In genomic region chr16:10486993-10487392, GRCm38 (mm10) we compare ENCODE assay signal across 1 mouse cellular context.
A peak's percentile ranks its signal among the peaks of the same experiment; 100 is the strongest.
TF ChIP-seq lines count a peak whose summit lies in the region.

No protein-coding gene starts in this region.

TF ChIP-seq in CH12.LX, 34 proteins besides CTCF, POLR2A, EP300 and RAD21 (continued from another document):
- TF ChIP-seq ZMIZ1 (IDR thresholded peaks at IDR 0.05; ENCODE audit: low read depth, low read length): no peak
- no peak for TF ChIP-seq NRF1 (IDR thresholded peaks at IDR 0.05; ENCODE audit: low read depth, low read length)
- TF ChIP-seq USF2 (conservative IDR thresholded peaks at IDR 0.05; ENCODE audit: low read depth, low read length): no peak
- no peak for TF ChIP-seq MXI1 (IDR thresholded peaks at IDR 0.05; ENCODE audit: low read depth, low read length)
- TF ChIP-seq MAZ (IDR thresholded peaks at IDR 0.05; ENCODE audit: low read depth, low read length): no peak
- TF ChIP-seq PAX5 (IDR thresholded peaks at IDR 0.05; ENCODE audit: low read length): no peak
- TF ChIP-seq E2F4 (IDR thresholded peaks at IDR 0.05; ENCODE audit: insufficient replicate concordance, low read depth, low read length): no peak
- TF ChIP-seq IRF4 (IDR thresholded peaks at IDR 0.05; ENCODE audit: low read depth, low read length): no peak; the same call in 1 of the 2 replicates
- TF ChIP-seq CHD2 (IDR thresholded peaks at IDR 0.05; ENCODE audit: low read length): no peak
- TF ChIP-seq GABPA (IDR thresholded peaks at IDR 0.05; ENCODE audit: insufficient replicate concordance, low read depth, low read length): no peak
- no peak for TF ChIP-seq NELFE (IDR thresholded peaks at IDR 0.05; ENCODE audit: low read depth, low read length)
- peak; percentile 5; the same call in 1 of the 2 replicates for TF ChIP-seq CHD1 (IDR thresholded peaks at IDR 0.05; ENCODE audit: low read depth, low read length)
- peak; percentile 33; the same call in 1 of the 2 replicates for TF ChIP-seq MAX (IDR thresholded peaks at IDR 0.05; ENCODE audit: low read length)
- TF ChIP-seq TBP (conservative IDR thresholded peaks at IDR 0.05; ENCODE audit: low read depth, low read length): no peak
- TF ChIP-seq SMC3 (IDR thresholded peaks at IDR 0.05; ENCODE audit: low read depth, low read length): no peak
- no peak for TF ChIP-seq ZC3H11A (IDR thresholded peaks at IDR 0.05; ENCODE audit: low read depth, low read length)
- TF ChIP-seq BHLHE40 (IDR thresholded peaks at IDR 0.05; ENCODE audit: low read depth, low read length): peak; percentile 99
- TF ChIP-seq RCOR1 (conservative IDR thresholded peaks at IDR 0.05; ENCODE audit: low read depth, low read length): no peak; the same call in 1 of the 2 replicates
- TF ChIP-seq TCF12 (IDR thresholded peaks at IDR 0.05; ENCODE audit: low read depth, low read length): peak; percentile 48
- TF ChIP-seq UBTF (IDR thresholded peaks at IDR 0.05; ENCODE audit: low read depth, low read length): no peak
TF ChIP-seq in CH12.LX: peak in this region for 8.
